Mouse (Mus musculus) MEL (cell line): ENCODE results near the gene Fth1. TPM values are rescaled to one million over a fixed set of nuclear protein-coding genes. Genes with fewer than 3 reads are reported as not detected.

Experiments used
- DNase-seq: peaks from one replicate; pipeline ENCODE4 v3.0.0; 2011; ENCODE audit warnings: low read depth, low spot score
- H3K27ac ChIP-seq: 2 replicates; pipeline ENCODE4 v1.5.1; 2012; ENCODE audit warnings: low read depth, mild to moderate bottlenecking, control low read depth, low read length, moderate library complexity; ENCODE audit not compliant: control insufficient read depth
- H3K27me3 ChIP-seq, 2 experiments: fragments of 150-350 bp in 1 of 2; sonication (generic) in 1 of 2; 2 replicates each; pipeline ENCODE4 v1.6.1; 2012; ENCODE audit warnings: low read length in 2 of 2, mild to moderate bottlenecking in 2 of 2, improper control_type of control experiment in 1 of 2, moderate library complexity in 1 of 2; ENCODE audit not compliant: insufficient read depth in 2 of 2, control insufficient read depth in 1 of 2
- H3K36me3 ChIP-seq, 2 experiments: 2 replicates each; pipeline ENCODE4 v1.6.1; 2012 to 2014; ENCODE audit warnings: low read length in 2 of 2, improper control_type of control experiment in 1 of 2, inconsistent platforms in 1 of 2, mild to moderate bottlenecking in 1 of 2; ENCODE audit not compliant: insufficient read depth in 2 of 2, control insufficient read depth in 1 of 2
- H3K4me1 ChIP-seq, 2 experiments: fragments of 150-350 bp in 1 of 2; sonication (generic) in 1 of 2; 2 replicates each; pipeline ENCODE4 v1.6.1; 2012; ENCODE audit warnings: low read length in 2 of 2, improper control_type of control experiment in 1 of 2, mild to moderate bottlenecking in 1 of 2; ENCODE audit not compliant: insufficient read depth in 2 of 2, control insufficient read depth in 1 of 2
- H3K4me3 ChIP-seq, 2 experiments: fragments of 150-350 bp in 1 of 2; sonication (generic) in 1 of 2; 2 replicates each; pipeline ENCODE4 v1.5.1; 2012; ENCODE audit warnings: low read depth in 2 of 2, low read length in 2 of 2, mild to moderate bottlenecking in 2 of 2, moderate library complexity in 2 of 2, control low read depth in 1 of 2, improper control_type of control experiment in 1 of 2; ENCODE audit not compliant: control insufficient read depth in 1 of 2, insufficient read depth in 1 of 2
- H3K79me2 ChIP-seq: 2 replicates; pipeline ENCODE4 v1.6.1; 2012; ENCODE audit warnings: mild to moderate bottlenecking, low read length, moderate library complexity; ENCODE audit not compliant: control insufficient read depth, poor library complexity, insufficient read depth
- H3K9ac ChIP-seq: 2 replicates; pipeline ENCODE4 v1.6.1; 2012; ENCODE audit warnings: low read depth, mild to moderate bottlenecking, control low read depth, low read length, moderate library complexity; ENCODE audit not compliant: control insufficient read depth, poor library complexity, severe bottlenecking
- H3K9me3 ChIP-seq: fragments of 150-350 bp; sonication (generic); replicated peaks from 2 replicates; pipeline ENCODE4 v1.6.1; 2012; ENCODE audit warnings: mild to moderate bottlenecking, low read length, improper control_type of control experiment, moderate library complexity; ENCODE audit not compliant: insufficient read depth
- MAX ChIP-seq: IDR thresholded peaks from 2 replicates; pipeline ENCODE4 v1.6.1; 2011; ENCODE audit warnings: low read length, improper control_type of control experiment
- MAZ ChIP-seq: IDR thresholded peaks from 2 replicates; pipeline ENCODE4 v1.6.1; 2012; ENCODE audit warnings: low read depth, mild to moderate bottlenecking, inconsistent platforms, low read length, improper control_type of control experiment
- MEF2A ChIP-seq: IDR thresholded peaks from 2 replicates; pipeline ENCODE4 v1.6.1; 2014; ENCODE audit warnings: low read depth, mild to moderate bottlenecking, inconsistent platforms, low read length, improper control_type of control experiment; ENCODE audit not compliant: poor library complexity, insufficient replicate concordance, severe bottlenecking; ENCODE audit errors: extremely low read depth
- RCOR1 ChIP-seq: IDR thresholded peaks from 2 replicates; pipeline ENCODE4 v1.6.1; 2012; ENCODE audit warnings: low read depth, mild to moderate bottlenecking, inconsistent platforms, low read length, improper control_type of control experiment
- SMC3 ChIP-seq: IDR thresholded peaks from 2 replicates; pipeline ENCODE4 v1.6.1; 2011; ENCODE audit warnings: low read depth, low read length, improper control_type of control experiment
- UBTF ChIP-seq: IDR thresholded peaks from 2 replicates; pipeline ENCODE4 v1.6.1; 2012; ENCODE audit warnings: low read depth, mild to moderate bottlenecking, inconsistent platforms, low read length, improper control_type of control experiment, moderate library complexity, borderline replicate concordance; ENCODE audit not compliant: insufficient read depth
- polyA plus RNA-seq, 2 experiments: library from polyadenylated mRNA; stranded (reverse) in 1 of 2; unstranded in 1 of 2; fragments of >175 nt in 1 of 2; fragments of >200 nt in 1 of 2; gene quantifications; 2 replicates each; pipeline versions ENCODE4 v1.2.1 to v1.2.4; 2012; ENCODE audit warnings: low replicate concordance in 2 of 2, low read depth in 1 of 2; ENCODE audit not compliant: insufficient read length in 2 of 2, insufficient read depth in 1 of 2, missing spikeins in 1 of 2
- total RNA-seq: library from RNA; depleted of rRNA; stranded (reverse); fragments of 300-350 nt; gene quantifications from 2 replicates; pipeline ENCODE4 v1.2.3, GENCODE M21; 2012; rRNA removed

The Fth1 gene
- total and polyA plus RNA-seq, 3 experiments: 444 to 2,175 (median 2,118) TPM

DNA sequence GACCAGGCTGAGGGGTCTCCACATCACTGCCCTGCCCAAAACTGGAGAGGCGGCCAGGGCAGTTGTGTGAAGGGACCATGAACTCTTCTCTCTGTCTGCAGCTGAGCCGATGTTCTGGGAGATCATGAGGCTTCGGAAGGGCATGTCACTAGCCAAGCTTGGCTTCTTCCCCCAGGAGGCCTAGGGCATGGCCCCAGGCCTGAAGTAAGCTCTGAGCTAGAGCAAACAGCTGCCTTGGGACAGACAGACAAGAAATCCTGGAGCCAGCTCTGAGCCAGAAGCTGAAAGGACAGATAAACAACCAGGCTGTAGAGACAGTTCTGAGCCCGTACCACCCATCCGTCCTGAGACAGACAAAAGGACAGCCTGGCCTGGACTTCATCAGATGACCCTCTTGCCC lies 54.0 kb downstream of the Fth1 start:
- TF ChIP-seq MEF2A (no peak), RCOR1 (no peak), UBTF (no peak), MAZ (no peak), MAX (no peak), SMC3 (no peak)

More for the DNA sequence above, 54.0 kb downstream of the Fth1 start:
- no peak for DNase-seq
- no peaks in the 10 kb centered on the region for H3K27me3 ChIP-seq
- no peaks in the 10 kb centered on the region for H3K79me2 ChIP-seq
- H3K36me3 ChIP-seq: no peaks in the 10 kb centered on the region
- H3K9ac ChIP-seq: no peak overlapping the region
- H3K27ac ChIP-seq: no peak overlapping the region
- no peak overlapping the region for H3K4me3 ChIP-seq
- no peaks in the 10 kb centered on the region for H3K4me1 ChIP-seq
- H3K9me3 ChIP-seq: no peaks in the 10 kb centered on the region

Other genes starting within 250 kb of the Fth1 start
- gene Scgb2a2, start 133.0 kb upstream of the Fth1 start, total RNA-seq: not detected in 2 replicates
- gene Scgb2a2, start 133.0 kb upstream of the Fth1 start, polyA plus RNA-seq: not detected
- gene Incenp, start 81.0 kb upstream of the Fth1 start, total RNA-seq: 91.0 and 103 TPM in 2 replicates
- gene Incenp, start 81.0 kb upstream of the Fth1 start, polyA plus RNA-seq: 100 to 1,000 TPM in 1 of 2 experiments, not detected in 1; 216 TPM
- gene Best1, start 21.0 kb downstream of the Fth1 start, total RNA-seq: not detected in 2 replicates
- under 1 TPM in 1 of 2 experiments, not detected in 1; 0.08 TPM for gene Best1, start 21.0 kb downstream of the Fth1 start, polyA plus RNA-seq
- 0.52 and 1.0 TPM in 2 replicates for gene Rab3il1, start 21.1 kb downstream of the Fth1 start, total RNA-seq
- gene Rab3il1, start 21.1 kb downstream of the Fth1 start, polyA plus RNA-seq: 1 to 10 TPM in 1 of 2 experiments, not detected in 1; 1.4 TPM
- gene Fads3, start 61.0 kb downstream of the Fth1 start, total RNA-seq: 1.4 and 2.3 TPM in 2 replicates
- gene Fads3, start 61.0 kb downstream of the Fth1 start, polyA plus RNA-seq: 10 to 100 TPM in 1 of 2 experiments, not detected in 1; 11.2 TPM
- gene Fads2, start 121.1 kb downstream of the Fth1 start, total RNA-seq: 55.2 and 64.0 TPM in 2 replicates
- 100 to 1,000 TPM in 1 of 2 experiments, not detected in 1; 119 TPM for gene Fads2, start 121.1 kb downstream of the Fth1 start, polyA plus RNA-seq
- 36.7 and 38.1 TPM in 2 replicates for gene Fads1, start 202.3 kb downstream of the Fth1 start, total RNA-seq
- 10 to 100 TPM in 1 of 2 experiments, not detected in 1; 69.7 TPM for gene Fads1, start 202.3 kb downstream of the Fth1 start, polyA plus RNA-seq
- 322 and 354 TPM in 2 replicates for gene Tmem258, start 223.4 kb downstream of the Fth1 start, total RNA-seq
- gene Tmem258, start 223.4 kb downstream of the Fth1 start, polyA plus RNA-seq: 100 to 1,000 TPM in 1 of 2 experiments, not detected in 1; 337 TPM
- gene Fen1, start 223.6 kb downstream of the Fth1 start, total RNA-seq: 160 and 189 TPM in 2 replicates
- gene Fen1, start 223.6 kb downstream of the Fth1 start, polyA plus RNA-seq: 100 to 1,000 TPM in 1 of 2 experiments, not detected in 1; 145 TPM